Comparison of ENCODE assay signal across 8 mouse cellular contexts in genomic region chr6:116653684-116654454, GRCm38 (mm10). TPM values are rescaled to one million over a fixed set of nuclear protein-coding genes. Genes with fewer than 3 reads are reported as not detected.
DNase-seq lines count a peak whose midpoint lies in the region; ATAC-seq and TF ChIP-seq lines count a peak whose summit lies in the region.

No protein-coding gene starts in this region.

- H3K4me1 ChIP-seq in cerebellum, adult 2 months (ENCODE audit: control insufficient read depth, insufficient read depth, low read length) = peaks cover 5% of the 10 kb centered on the region; the same call in 1 of the 2 replicates
- 0 out of 2 replicates have a peak, but pooled peaks cover 6% of the 10 kb centered on the region for H3K4me1 ChIP-seq in kidney, embryonic 14.5 days (ENCODE audit: control insufficient read depth, insufficient read depth, low read length)
- peaks cover 16% of the 10 kb centered on the region for H3K4me1 ChIP-seq in liver, embryonic 12.5 days

- H3K36me3 ChIP-seq in kidney, embryonic 14.5 days (ENCODE audit: control insufficient read depth, insufficient read depth, low read length) = no peaks in the 10 kb centered on the region
- no peaks in the 10 kb centered on the region for H3K36me3 ChIP-seq in liver, embryonic 12.5 days

- H3K4me3 ChIP-seq in cerebellum, adult 2 months (replicated peaks; ENCODE audit: insufficient read depth, low read depth, low read length) = no peak overlapping the region
- no peak overlapping the region for H3K4me3 ChIP-seq in kidney, embryonic 14.5 days (ENCODE audit: low read length)
- H3K4me3 ChIP-seq in liver, embryonic 12.5 days = no peak overlapping the region

- no peak for TF ChIP-seq POLR2A in cerebellum, adult 2 months (IDR thresholded peaks at IDR 0.05; ENCODE audit: borderline replicate concordance, insufficient read depth, low read length)

- ATAC-seq in kidney, embryonic 14.5 days (ENCODE audit: low FRiP score, low TSS enrichment) = peak; percentile 25
- 0 out of 2 replicates have a peak, but pooled peaks have one; percentile 16 for ATAC-seq in liver, embryonic 12.5 days

- no peak overlapping the region for H3K4me2 ChIP-seq in kidney, embryonic 14.5 days (replicated peaks; ENCODE audit: low read depth, low read length)
- H3K4me2 ChIP-seq in liver, embryonic 12.5 days = no peak overlapping the region

- 16% methylated on average over 9 of the region's 9 CpGs for WGBS in cerebellum, adult 2 months
- 64% methylated on average over 9 of the region's 9 CpGs for WGBS in kidney, embryonic 14.5 days
- WGBS in liver, embryonic 12.5 days (ENCODE audit: insufficient replicate concordance) = 53% methylated on average over 9 of the region's 9 CpGs

- no peak overlapping the region for H3K27ac ChIP-seq in cerebellum, adult 2 months (ENCODE audit: insufficient read depth, low read length)
- H3K27ac ChIP-seq in kidney, embryonic 14.5 days (ENCODE audit: low read depth, low read length) = no peak overlapping the region
- no peak overlapping the region for H3K27ac ChIP-seq in liver, embryonic 12.5 days

- no peak overlapping the region for H3K9ac ChIP-seq in kidney, embryonic 14.5 days (ENCODE audit: low read depth, low read length)
- H3K9ac ChIP-seq in liver, embryonic 12.5 days = no peak overlapping the region

- DNase-seq in testis, postnatal 10 days (ENCODE audit: low spot score) = peak; percentile 76
- no peak for DNase-seq in testis, postnatal 14 days (ENCODE audit: low spot score)
- peak; percentile 28 to 44 for DNase-seq in cerebellum, adult 2 months
- peak; percentile 40 to 52 for DNase-seq in frontal cortex, postnatal 25 days (ENCODE audit: low spot score in 2 of 2)
- DNase-seq in natural killer cell, adult 2 months (ENCODE audit: low spot score in 2 of 2) = peak; percentile 35 to 53
- peak; percentile 61 for DNase-seq in thymus, postnatal 4 days

- peak; percentile 47; the same call in 1 of the 2 replicates for TF ChIP-seq CTCF in cerebellum, adult 2 months (IDR thresholded peaks at IDR 0.05; ENCODE audit: borderline replicate concordance, insufficient read depth, low read depth, low read length)

- H3K27me3 ChIP-seq in cerebellum, adult 2 months (ENCODE audit: control insufficient read depth, insufficient read depth, low read length) = no peaks in the 10 kb centered on the region
- H3K27me3 ChIP-seq in kidney, embryonic 14.5 days (ENCODE audit: control insufficient read depth, insufficient read depth, low read length) = no peaks in the 10 kb centered on the region
- H3K27me3 ChIP-seq in liver, embryonic 12.5 days (replicated peaks) = no peaks in the 10 kb centered on the region

- H3K9me3 ChIP-seq in kidney, embryonic 14.5 days (ENCODE audit: control insufficient read depth, low read length) = no peaks in the 10 kb centered on the region
- H3K9me3 ChIP-seq in liver, embryonic 12.5 days (replicated peaks) = peaks cover 7% of the 10 kb centered on the region; the same call in 1 of the 2 replicates

RNA-seq across cellular contexts. Expression of gene Depp1, which starts 3.5 kb away (rescaled TPM):
- 0.84 and 1.00 TPM in 2 replicates for polyA plus RNA-seq in cerebellum, adult 2 months (2012; rRNA removed)
- polyA plus RNA-seq in kidney, embryonic 14.5 days (2014; fragmentation: Nextera tagmentation; extraction: Ambion mirVana) = 23.1 and 27.5 TPM in 2 replicates
- polyA plus RNA-seq in liver, embryonic 12.5 days (2016; fragmentation: Nextera tagmentation; extraction: Ambion mirVana) = 2.2 and 3.3 TPM in 2 replicates

RNA-seq across cellular contexts. Expression of gene Rassf4, which starts 19.9 kb away (rescaled TPM):
- polyA plus RNA-seq in cerebellum, adult 2 months (2012; rRNA removed) = 10.3 and 12.9 TPM in 2 replicates
- 5.4 and 7.8 TPM in 2 replicates for polyA plus RNA-seq in kidney, embryonic 14.5 days (2014; fragmentation: Nextera tagmentation; extraction: Ambion mirVana)
- 3.3 and 4.0 TPM in 2 replicates for polyA plus RNA-seq in liver, embryonic 12.5 days (2016; fragmentation: Nextera tagmentation; extraction: Ambion mirVana)

RNA-seq across cellular contexts. Expression of gene Zfp422, which starts 25.1 kb away (rescaled TPM):
- 32.4 and 34.2 TPM in 2 replicates for polyA plus RNA-seq in cerebellum, adult 2 months (2012; rRNA removed)
- 187 and 240 TPM in 2 replicates for polyA plus RNA-seq in kidney, embryonic 14.5 days (2014; fragmentation: Nextera tagmentation; extraction: Ambion mirVana)
- 43.6 and 45.1 TPM in 2 replicates for polyA plus RNA-seq in liver, embryonic 12.5 days (2016; fragmentation: Nextera tagmentation; extraction: Ambion mirVana)
